Mouse (Mus musculus) midbrain, embryonic 11.5 days (tissue): Measurements from ENCODE around the gene Rcn2. TPM values are rescaled to one million over a fixed set of nuclear protein-coding genes. Genes with fewer than 3 reads are reported as not detected.
A peak's percentile ranks its signal among the peaks of the same experiment; 100 is the strongest.

ENCODE experiments used
- ATAC-seq: fragments of 200-750 bp; cut with Nextera tagmentation; 2 replicates; pipeline ENCODE4 v1.8.0; 2017; ENCODE audit warnings: moderate TSS enrichment, moderate library complexity; ENCODE audit not compliant: low FRiP score
- DNase-seq: peaks from one replicate; pipeline ENCODE4 v3.0.0; 2015; ENCODE audit warnings: low spot score; ENCODE audit errors: missing footprints
- H3K27ac ChIP-seq: fragments of 300-500 bp; sonication (generic); 2 replicates; pipeline ENCODE4 v1.5.1; 2014; ENCODE audit warnings: low read depth, low read length
- H3K27me3 ChIP-seq: fragments of 300-500 bp; sonication (generic); 2 replicates; pipeline ENCODE4 v1.6.1; 2014; ENCODE audit warnings: mild to moderate bottlenecking, low read length, moderate library complexity, mixed read lengths; ENCODE audit not compliant: control insufficient read depth, insufficient read depth
- H3K36me3 ChIP-seq: fragments of 300-500 bp; sonication (generic); 2 replicates; pipeline ENCODE4 v1.6.1; 2014; ENCODE audit warnings: mild to moderate bottlenecking, low read length, moderate library complexity, mixed read lengths; ENCODE audit not compliant: control insufficient read depth, insufficient read depth
- H3K4me1 ChIP-seq: fragments of 300-500 bp; sonication (generic); 2 replicates; pipeline ENCODE4 v1.6.1; 2014; ENCODE audit warnings: low read length; ENCODE audit not compliant: control insufficient read depth, insufficient read depth
- H3K4me2 ChIP-seq: fragments of 300-500 bp; sonication (generic); 2 replicates; pipeline ENCODE4 v1.6.1; 2014; ENCODE audit warnings: mild to moderate bottlenecking, moderate library complexity
- H3K4me3 ChIP-seq: fragments of 300-500 bp; sonication (generic); 2 replicates; pipeline ENCODE4 v1.5.1; 2014; ENCODE audit warnings: low read depth, low read length
- H3K9ac ChIP-seq: fragments of 300-500 bp; sonication (generic); 2 replicates; pipeline ENCODE4 v1.6.1; 2014; ENCODE audit warnings: low read length
- H3K9me3 ChIP-seq: fragments of 300-500 bp; sonication (generic); 2 replicates; pipeline ENCODE4 v1.6.1; 2016; ENCODE audit warnings: low read length; ENCODE audit not compliant: control insufficient read depth
- WGBS: fragments of 180-500 bp; shearing (Covaris S2); extraction: QIAGEN DNeasy Blood & Tissue Kit; methylation state at CpG from one replicate; pipeline ENCODE4 v1.1.7; 2014; 5-methylcytosine and 5-hydroxymethylcytosine counted together
- polyA plus RNA-seq: library from polyadenylated mRNA; unstranded; fragments of >200 nt; fragmentation: Nextera tagmentation; extraction: Ambion mirVana; gene quantifications from 2 replicates; pipeline ENCODE4 v1.2.1, GENCODE M21; 2014

Rcn2 gene
- polyA plus RNA-seq, 1 experiment from 2014 or later, result 435 TPM

DNA sequence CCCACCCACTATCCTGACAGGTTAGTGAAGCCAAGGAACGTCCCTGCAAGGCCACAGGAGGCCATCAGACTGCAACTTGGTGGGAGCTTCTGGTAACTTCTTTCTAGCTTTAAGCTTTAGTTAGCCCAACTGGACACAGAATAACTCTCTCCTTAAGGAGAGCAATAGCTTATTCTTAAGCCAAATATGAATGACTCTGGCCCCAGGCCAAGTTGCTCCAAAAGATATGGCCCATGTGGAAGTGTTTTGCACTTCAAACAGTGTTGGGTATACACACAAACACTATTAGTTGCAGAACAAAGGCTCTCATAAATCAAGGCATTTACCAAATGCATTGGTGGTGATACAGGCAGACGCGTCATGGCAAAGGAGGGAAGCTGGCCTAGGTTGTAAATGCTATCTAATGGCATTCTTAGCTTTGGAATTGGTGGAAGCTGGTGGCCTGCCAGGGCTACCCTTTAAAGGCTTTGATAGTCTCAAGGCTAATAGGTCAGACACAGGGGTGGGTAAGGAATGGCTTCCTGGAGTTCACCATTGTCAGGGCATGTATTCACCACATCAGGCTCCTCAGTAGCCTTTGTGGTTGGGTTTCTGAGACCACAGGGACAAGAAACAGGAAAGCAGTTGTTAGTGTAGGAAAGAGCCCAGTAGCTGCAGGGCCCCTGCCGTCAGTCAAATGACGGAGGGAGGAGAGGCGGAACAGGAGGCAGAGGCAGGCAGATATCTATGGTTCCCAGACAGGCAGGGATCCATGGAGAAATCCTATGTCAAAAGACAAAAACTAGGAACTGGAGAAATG, 64.8 kb downstream of the Rcn2 start:
- Histone ChIP-seq H3K36me3 (no peaks in the 10 kb centered on the region), H3K9me3 (no peaks in the 10 kb centered on the region), H3K27ac (no peak overlapping the region), H3K27me3 (no peaks in the 10 kb centered on the region), H3K4me1 (no peaks in the 10 kb centered on the region), H3K4me3 (no peak overlapping the region), H3K9ac (no peak overlapping the region), H3K4me2 (no peak overlapping the region)
- peak; percentile 41 for DNase-seq
- no peak for ATAC-seq
- WGBS, result 74% methylated on average over 6 of the region's 6 CpGs

DNA sequence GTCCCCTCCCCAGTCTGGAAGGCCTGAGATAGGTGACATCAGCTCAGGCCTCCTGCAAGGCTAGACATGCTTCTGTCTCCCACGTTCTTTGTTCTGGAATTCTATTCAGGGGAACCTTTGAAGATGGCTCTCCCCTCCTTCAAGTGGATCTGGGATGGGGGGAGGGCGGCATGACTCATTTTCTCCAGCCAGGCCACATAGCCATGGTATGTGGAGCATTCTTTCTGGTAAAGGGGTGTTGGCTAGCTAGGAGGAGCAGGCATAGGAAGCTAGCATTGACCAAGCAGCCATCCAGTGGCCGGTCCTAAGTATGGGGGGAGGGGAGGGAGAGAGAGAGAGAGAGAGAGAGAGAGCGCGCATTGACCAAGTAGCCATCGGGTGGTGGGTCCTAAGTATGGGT, 65.9 kb downstream of the Rcn2 start:
- Histone ChIP-seq H3K4me1 (no peaks in the 10 kb centered on the region), H3K9me3 (no peaks in the 10 kb centered on the region), H3K4me2 (no peak overlapping the region), H3K4me3 (no peak overlapping the region), H3K27ac (no peak overlapping the region), H3K36me3 (no peaks in the 10 kb centered on the region), H3K9ac (no peak overlapping the region), H3K27me3 (no peaks in the 10 kb centered on the region)
- ATAC-seq (no peak), DNase-seq (no peak)
- 69% methylated on average over 6 of the region's 6 CpGs for WGBS

DNA sequence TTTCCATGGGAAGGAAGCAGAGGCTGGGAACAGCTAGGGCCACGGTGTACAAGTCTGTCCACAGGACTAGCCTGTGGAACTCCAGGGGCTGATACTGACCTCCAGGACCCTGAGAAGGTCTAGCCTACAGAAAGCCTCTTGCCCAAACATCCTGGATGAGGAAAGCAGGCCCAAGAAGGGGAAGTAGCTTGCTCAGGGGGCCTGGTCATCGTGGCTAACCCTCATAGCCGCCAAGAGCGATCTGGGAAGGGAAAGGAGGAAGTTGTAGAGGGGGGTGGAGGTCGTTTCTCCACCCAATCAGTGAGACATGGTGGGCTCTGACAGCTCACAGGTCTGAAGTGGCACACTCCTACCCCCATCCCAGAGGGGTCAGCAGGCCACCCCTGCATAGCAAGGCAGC, 66.5 kb downstream of the Rcn2 start:
- H3K36me3 ChIP-seq, result no peaks in the 10 kb centered on the region
- DNase-seq (no peak), ATAC-seq (no peak)
- no peaks in the 10 kb centered on the region for H3K4me1 ChIP-seq
- no peak overlapping the region for H3K4me3 ChIP-seq
- H3K27me3 ChIP-seq, result no peaks in the 10 kb centered on the region
- H3K9me3 ChIP-seq, result no peaks in the 10 kb centered on the region
- H3K27ac ChIP-seq, result no peak overlapping the region
- WGBS, result 85% methylated on average over 5 of the region's 5 CpGs
- H3K9ac ChIP-seq, result no peak overlapping the region
- no peak overlapping the region for H3K4me2 ChIP-seq

Other genes starting within 250 kb of the Rcn2 start
- gene Scaper, start 103.7 kb upstream of the Rcn2 start, polyA plus RNA-seq, result 11.3 and 14.3 TPM in 2 replicates
- gene 4930563M21Rik, start 31.3 kb upstream of the Rcn2 start, polyA plus RNA-seq, result not detected in 2 replicates
- gene Pstpip1, start 48.1 kb downstream of the Rcn2 start, polyA plus RNA-seq, result 0.33 TPM in 1 of 2 replicates, not detected in the other
- 560 and 573 TPM in 2 replicates for gene Tspan3, start 123.6 kb downstream of the Rcn2 start, polyA plus RNA-seq